In genomic region chr5:24505513-24505912, GRCm38 (mm10) we compare ENCODE assay signal across 32 mouse cellular contexts. TPM values are rescaled to one million over a fixed set of nuclear protein-coding genes. Genes with fewer than 3 reads are reported as not detected.
A peak's percentile ranks its signal among the peaks of the same experiment; 100 is the strongest.
DNase-seq lines count a peak whose midpoint lies in the region; ATAC-seq and TF ChIP-seq lines count a peak whose summit lies in the region.
"Had no signal": no experiment of that assay in that cellular context is flagged by ENCODE, and none has a peak within 500 bp of the region (broad histone marks: within the 10 kb centered on the region; RNA-seq: fewer than 3 reads in every experiment).

No protein-coding gene starts in this region.

- no peak overlapping the region for H3K9ac ChIP-seq in liver, embryonic 14.5 days (replicated peaks)
- no peak overlapping the region for H3K9ac ChIP-seq in kidney, embryonic 15.5 days
- no peak overlapping the region for H3K9ac ChIP-seq in forebrain, embryonic 12.5 days
- H3K9ac ChIP-seq: forebrain, embryonic 15.5 days; hindbrain, embryonic 14.5 days; intestine, embryonic 15.5 days; liver, embryonic 15.5 days; neural tube, embryonic 12.5 days had no signal

- peaks cover 2% of the 10 kb centered on the region; the same call in 1 of the 2 replicates for H3K9me3 ChIP-seq in liver, embryonic 14.5 days (ENCODE audit: control insufficient read depth, low read length)
- H3K9me3 ChIP-seq in kidney, embryonic 15.5 days (replicated peaks) = 0 out of 2 replicates have a peak, but pooled peaks cover 2% of the 10 kb centered on the region
- H3K9me3 ChIP-seq in forebrain, embryonic 12.5 days = no peaks in the 10 kb centered on the region
- H3K9me3 ChIP-seq: forebrain, embryonic 15.5 days; intestine, embryonic 15.5 days; liver, embryonic 15.5 days; neural tube, embryonic 12.5 days had no signal

- no peak overlapping the region for H3K4me3 ChIP-seq in liver, embryonic 14.5 days (ENCODE audit: insufficient read depth in 1 of 2, low read depth in 2 of 2, low read length in 2 of 2)
- no peak overlapping the region for H3K4me3 ChIP-seq in kidney, embryonic 15.5 days (replicated peaks)
- no peak overlapping the region for H3K4me3 ChIP-seq in forebrain, embryonic 12.5 days (replicated peaks)
- H3K4me3 ChIP-seq: forebrain, embryonic 15.5 days; heart, adult 2 months; layer of hippocampus, adult 2 months; liver, embryonic 15.5 days; neural tube, embryonic 12.5 days had no signal

- TF ChIP-seq CTCF in liver, embryonic 14.5 days (IDR thresholded peaks at IDR 0.05; ENCODE audit: low read depth) = no peak

- peak; percentile 82 for ATAC-seq in CD4-positive, CD25-positive, alpha-beta regulatory T cell, adult 4 months
- peak; percentile 95 for ATAC-seq in common myeloid progenitor, adult 5-6 weeks (replicated peaks; ENCODE audit: low read depth, poor library complexity, severe bottlenecking)
- ATAC-seq in liver, embryonic 14.5 days (ENCODE audit: insufficient read depth) = 0 out of 2 replicates have a peak, but pooled peaks have one; percentile 8
- no peak for ATAC-seq in kidney, embryonic 15.5 days (replicated peaks; ENCODE audit: low FRiP score)
- no peak for ATAC-seq in forebrain, embryonic 12.5 days (ENCODE audit: low FRiP score)
- ATAC-seq: forebrain, embryonic 15.5 days; intestine, embryonic 15.5 days had no signal

- no peaks in the 10 kb centered on the region; the same call in none of the 2 replicates for H3K27me3 ChIP-seq in liver, embryonic 14.5 days (ENCODE audit: control insufficient read depth, insufficient read depth, low read length)
- H3K27me3 ChIP-seq in kidney, embryonic 15.5 days = peaks cover 28% of the 10 kb centered on the region
- peaks cover 66% of the 10 kb centered on the region for H3K27me3 ChIP-seq in forebrain, embryonic 12.5 days

- no peak for TF ChIP-seq EP300 in liver, embryonic 14.5 days (IDR thresholded peaks at IDR 0.05; ENCODE audit: low read depth)

- no peak overlapping the region for H3K27ac ChIP-seq in liver, embryonic 14.5 days
- H3K27ac ChIP-seq in kidney, embryonic 15.5 days = no peak overlapping the region
- no peak overlapping the region for H3K27ac ChIP-seq in forebrain, embryonic 12.5 days
- H3K27ac ChIP-seq: forebrain, embryonic 15.5 days; heart, adult 2 months; hindbrain, embryonic 14.5 days; intestine, embryonic 15.5 days; layer of hippocampus, adult 2 months; liver, embryonic 15.5 days; neural tube, embryonic 12.5 days had no signal

- DNase-seq in 416B (ENCODE audit: low read depth) = peak; percentile 62
- no peak for DNase-seq in liver, embryonic 14.5 days (ENCODE audit: low read depth in 3 of 3, low spot score in 3 of 3)
- DNase-seq in retina, postnatal 1 day = no peak
- DNase-seq in heart, adult 11 months = no peak
- DNase-seq: adrenal gland, adult 8-10 months; B cell, adult 2 months; cerebellum, postnatal 14 days; gastrocnemius, postnatal 14 days; heart, adult 2 months; kidney, adult 8-10 months; kidney, postnatal 25 days; layer of hippocampus, postnatal 36 days; midbrain, embryonic 14.5 days; thymus, postnatal 14 days had no signal

- peaks cover 2% of the 10 kb centered on the region; the same call in 1 of the 2 replicates for H3K36me3 ChIP-seq in liver, embryonic 14.5 days (replicated peaks; ENCODE audit: control insufficient read depth, insufficient read depth, low read depth)
- H3K36me3 ChIP-seq in kidney, embryonic 15.5 days = peaks cover 17% of the 10 kb centered on the region
- peaks cover 20% of the 10 kb centered on the region for H3K36me3 ChIP-seq in forebrain, embryonic 12.5 days (replicated peaks)

- 13% methylated on average over 2 of the region's 2 CpGs for WGBS in liver, embryonic 14.5 days (ENCODE audit: insufficient replicate concordance)
- WGBS in kidney, embryonic 15.5 days = 37% methylated on average over 2 of the region's 2 CpGs
- WGBS in forebrain, embryonic 12.5 days = 53% methylated on average over 2 of the region's 2 CpGs

- H3K4me1 ChIP-seq in liver, embryonic 14.5 days (replicated peaks; ENCODE audit: control insufficient read depth in 2 of 2, insufficient read depth in 2 of 2, low read length in 1 of 2) = no peaks in the 10 kb centered on the region
- peaks cover 9% of the 10 kb centered on the region for H3K4me1 ChIP-seq in kidney, embryonic 15.5 days
- H3K4me1 ChIP-seq in forebrain, embryonic 12.5 days = peaks cover 11% of the 10 kb centered on the region
- H3K4me1 ChIP-seq: intestine, embryonic 15.5 days had no signal

- H3K4me2 ChIP-seq in liver, embryonic 14.5 days (ENCODE audit: low read depth) = no peak overlapping the region
- no peak overlapping the region for H3K4me2 ChIP-seq in kidney, embryonic 15.5 days
- no peak overlapping the region for H3K4me2 ChIP-seq in forebrain, embryonic 12.5 days
- H3K4me2 ChIP-seq: forebrain, embryonic 15.5 days; hindbrain, embryonic 14.5 days; liver, embryonic 15.5 days had no signal

RNA-seq across cellular contexts. Expression of gene Gbx1, which starts 21.5 kb away (rescaled TPM):
- not detected for polyA plus RNA-seq in CD4-positive, CD25-positive, alpha-beta regulatory T cell, adult 4 months (2017; shearing (Covaris generic))
- not detected in 2 replicates for total RNA-seq in common myeloid progenitor, adult 5-6 weeks (2017)
- polyA plus RNA-seq in liver, embryonic 14.5 days (2012; rRNA removed) = not detected in 2 replicates
- not detected in 2 replicates for polyA plus RNA-seq in liver, embryonic 14.5 days (2014; fragmentation: Nextera tagmentation; extraction: Ambion mirVana)
- polyA plus RNA-seq in kidney, embryonic 15.5 days (2015; fragmentation: Nextera tagmentation; extraction: Ambion mirVana) = 0.04 and 0.10 TPM in 2 replicates
- 1.1 and 1.2 TPM in 2 replicates for polyA plus RNA-seq in forebrain, embryonic 12.5 days (2016; fragmentation: Nextera tagmentation; extraction: Ambion mirVana)
- total RNA-seq: adrenal gland, adult 8-10 months; gastrocnemius, postnatal 14 days; heart, adult 2 months; heart, postnatal 25 days; layer of hippocampus, postnatal 36 days had no signal
- polyA plus RNA-seq: liver, embryonic 15.5 days; lung, embryonic 16.5 days; spleen, adult 2 months; stomach, embryonic 14.5 days had no signal

RNA-seq across cellular contexts. Expression of gene Asb10, which starts 35.3 kb away (rescaled TPM):
- not detected for polyA plus RNA-seq in CD4-positive, CD25-positive, alpha-beta regulatory T cell, adult 4 months (2017; shearing (Covaris generic))
- 0.69 TPM in 1 of 2 replicates, not detected in the other for total RNA-seq in common myeloid progenitor, adult 5-6 weeks (2017)
- polyA plus RNA-seq in liver, embryonic 14.5 days (2012; rRNA removed) = 0.08 and 0.13 TPM in 2 replicates
- polyA plus RNA-seq in liver, embryonic 14.5 days (2014; fragmentation: Nextera tagmentation; extraction: Ambion mirVana) = not detected in 2 replicates
- polyA plus RNA-seq in kidney, embryonic 15.5 days (2015; fragmentation: Nextera tagmentation; extraction: Ambion mirVana) = 0.61 and 0.67 TPM in 2 replicates
- 0.10 TPM in 1 of 2 replicates, not detected in the other for polyA plus RNA-seq in forebrain, embryonic 12.5 days (2016; fragmentation: Nextera tagmentation; extraction: Ambion mirVana)

RNA-seq across cellular contexts. Expression of gene 4931409K22Rik, which starts 51.1 kb away (rescaled TPM):
- not detected for polyA plus RNA-seq in CD4-positive, CD25-positive, alpha-beta regulatory T cell, adult 4 months (2017; shearing (Covaris generic))
- total RNA-seq in common myeloid progenitor, adult 5-6 weeks (2017) = not detected in 2 replicates
- 0.03 TPM in 1 of 2 replicates, not detected in the other for polyA plus RNA-seq in liver, embryonic 14.5 days (2012; rRNA removed)
- polyA plus RNA-seq in liver, embryonic 14.5 days (2014; fragmentation: Nextera tagmentation; extraction: Ambion mirVana) = not detected in 2 replicates
- polyA plus RNA-seq in kidney, embryonic 15.5 days (2015; fragmentation: Nextera tagmentation; extraction: Ambion mirVana) = 0.23 TPM in 2 replicates
- polyA plus RNA-seq in forebrain, embryonic 12.5 days (2016; fragmentation: Nextera tagmentation; extraction: Ambion mirVana) = 0.24 and 0.37 TPM in 2 replicates
- total RNA-seq: adrenal gland, adult 8-10 months; gastrocnemius, postnatal 14 days; heart, adult 2 months; heart, postnatal 25 days; layer of hippocampus, adult 2 months; layer of hippocampus, postnatal 36 days; left cerebral cortex, postnatal 10 days had no signal
- polyA plus RNA-seq: embryonic facial prominence, embryonic 14.5 days; heart, embryonic 14.5 days; limb, embryonic 11.5 days; liver, embryonic 15.5 days; lung, embryonic 16.5 days; midbrain, embryonic 14.5 days; spleen, adult 2 months had no signal

RNA-seq across cellular contexts. Expression of gene Agap3, which starts 53.5 kb away (rescaled TPM):
- 1 to 10 TPM; 5.5 to 8.6 TPM for polyA plus RNA-seq in CD4-positive, CD25-positive, alpha-beta regulatory T cell, adult 4 months (2017; shearing (Covaris generic))
- 23.6 and 35.8 TPM in 2 replicates for total RNA-seq in common myeloid progenitor, adult 5-6 weeks (2017)
- 16.9 and 17.8 TPM in 2 replicates for polyA plus RNA-seq in liver, embryonic 14.5 days (2012; rRNA removed)
- polyA plus RNA-seq in liver, embryonic 14.5 days (2014; fragmentation: Nextera tagmentation; extraction: Ambion mirVana) = 6.6 and 10.1 TPM in 2 replicates
- 18.8 and 21.0 TPM in 2 replicates for polyA plus RNA-seq in kidney, embryonic 15.5 days (2015; fragmentation: Nextera tagmentation; extraction: Ambion mirVana)
- 41.1 and 61.2 TPM in 2 replicates for polyA plus RNA-seq in forebrain, embryonic 12.5 days (2016; fragmentation: Nextera tagmentation; extraction: Ambion mirVana)

RNA-seq across cellular contexts. Expression of gene Tmub1, which starts 57.9 kb away (rescaled TPM):
- 10 to 100 TPM; 72.9 to 95.2 TPM for polyA plus RNA-seq in CD4-positive, CD25-positive, alpha-beta regulatory T cell, adult 4 months (2017; shearing (Covaris generic))
- 9.1 and 9.5 TPM in 2 replicates for total RNA-seq in common myeloid progenitor, adult 5-6 weeks (2017)
- 5.3 and 7.6 TPM in 2 replicates for polyA plus RNA-seq in liver, embryonic 14.5 days (2012; rRNA removed)
- 4.0 and 6.5 TPM in 2 replicates for polyA plus RNA-seq in liver, embryonic 14.5 days (2014; fragmentation: Nextera tagmentation; extraction: Ambion mirVana)
- polyA plus RNA-seq in kidney, embryonic 15.5 days (2015; fragmentation: Nextera tagmentation; extraction: Ambion mirVana) = 25.2 and 26.5 TPM in 2 replicates
- polyA plus RNA-seq in forebrain, embryonic 12.5 days (2016; fragmentation: Nextera tagmentation; extraction: Ambion mirVana) = 28.6 and 30.7 TPM in 2 replicates

Comparison
In these comparisons a context has a peak if more than half of its experiments do, and no peak if none do; other contexts are left out.
1. ATAC-seq: peak in CD4-positive, CD25-positive, alpha-beta regulatory T cell, adult 4 months (single experiment), common myeloid progenitor, adult 5-6 weeks (single experiment) and liver, embryonic 14.5 days (single experiment); none in kidney, embryonic 15.5 days (single experiment) and forebrain, embryonic 12.5 days (single experiment).